Mouse (Mus musculus): ENCODE measurements around the gene Rrh. TPM values are rescaled to one million over a fixed set of nuclear protein-coding genes. Genes with fewer than 3 reads are reported as not detected.

The Rrh gene
- polyA plus RNA-seq, 1 experiment, result 0.11 TPM

DNA sequence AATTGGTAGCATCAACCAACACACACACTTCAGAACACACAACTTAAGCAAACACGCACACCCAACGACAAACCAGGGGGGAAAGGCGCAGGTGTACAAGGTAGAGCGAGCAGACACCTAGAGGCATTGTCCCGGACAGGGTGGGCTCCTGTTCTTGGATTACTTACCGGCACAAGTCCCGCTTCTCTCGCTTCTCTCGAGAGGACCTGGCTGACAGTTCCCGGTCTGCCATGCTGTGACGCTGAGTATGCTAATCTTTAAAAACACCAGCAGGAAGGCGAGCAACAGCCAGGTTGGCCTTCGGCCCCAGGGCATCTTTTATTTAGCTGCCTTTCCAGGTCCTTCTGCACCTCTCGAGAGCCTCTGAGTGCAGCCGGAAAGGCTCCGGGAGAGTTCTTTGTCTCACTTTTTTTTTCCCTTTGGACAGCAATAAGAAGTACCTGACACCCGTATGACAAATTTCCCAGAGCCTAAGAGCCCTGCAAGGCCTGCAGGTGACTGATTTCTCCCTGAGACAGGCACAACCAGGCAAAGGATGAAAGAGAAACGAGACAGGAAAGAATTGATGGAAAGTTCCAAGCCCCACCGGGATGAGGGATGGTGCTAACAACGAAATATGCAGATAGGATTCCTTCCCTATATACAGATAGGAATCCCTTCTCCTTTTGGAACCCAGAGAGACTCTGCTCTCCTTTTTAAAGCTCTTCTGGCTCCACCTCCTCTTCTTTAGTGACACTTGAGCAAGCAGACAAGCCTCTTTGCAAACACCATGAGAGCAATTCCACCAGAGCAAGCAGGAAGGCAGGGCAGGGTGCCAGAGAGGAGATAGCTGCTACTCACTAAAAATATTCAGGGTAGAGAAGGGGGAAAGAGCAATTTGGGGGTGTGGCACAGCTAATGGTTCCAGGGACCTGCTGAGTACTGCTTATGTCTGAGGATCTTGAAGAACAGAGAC is 67.5 kb downstream of the Rrh start, which contains the start of gene Egf:
TSS of gene Egf (minus strand) at position 667 of the 955 bp plus-strand sequence.
- WGBS, result 7% methylated on average over 20 of the region's 20 CpGs
- DNase-seq, result peak; percentile 6
- no peak within 1 kb of the TSS for H3K4me3 ChIP-seq (replicated peaks; ENCODE audit: extremely low read depth, low read depth, low read length)
- TF ChIP-seq POLR2A (IDR thresholded peaks at IDR 0.05; ENCODE audit: borderline replicate concordance, extremely low read depth, low read depth, low read length) (no peak), CTCF (IDR thresholded peaks at IDR 0.05; ENCODE audit: insufficient read depth, low read length) (no peak)
- 0 out of 2 replicates have a peak, but pooled peaks cover 3% of the 10 kb centered on the region for H3K4me1 ChIP-seq (ENCODE audit: control insufficient read depth, insufficient read depth, low read length)

Other genes with a start within 250 kb of the Rrh start
- 0.66 and 3.1 TPM in 2 replicates for gene Egf, start 67.3 kb downstream of the Rrh start, polyA plus RNA-seq (2012; rRNA removed)
- not detected in 2 replicates for gene Lrit3, start 18.6 kb downstream of the Rrh start, polyA plus RNA-seq (2012; rRNA removed)
- gene Gar1, start 8.8 kb upstream of the Rrh start, polyA plus RNA-seq (2012; rRNA removed), result 18.8 and 22.4 TPM in 2 replicates
- gene Cfi, start 13.3 kb upstream of the Rrh start, polyA plus RNA-seq (2012; rRNA removed), result 0.59 and 0.76 TPM in 2 replicates
- gene Pla2g12a, start 56.0 kb upstream of the Rrh start, polyA plus RNA-seq (2012; rRNA removed), result 36.4 and 39.1 TPM in 2 replicates
- gene Casp6, start 78.8 kb upstream of the Rrh start, polyA plus RNA-seq (2012; rRNA removed), result 40.6 and 41.5 TPM in 2 replicates
- 9.2 and 10.3 TPM in 2 replicates for gene Mcub, start 147.6 kb upstream of the Rrh start, polyA plus RNA-seq (2012; rRNA removed)
- 63.4 and 72.6 TPM in 2 replicates for gene Sec24b, start 239.0 kb upstream of the Rrh start, polyA plus RNA-seq (2012; rRNA removed)